Mouse (Mus musculus) layer of hippocampus, adult 18-20 months (tissue): Measurements from ENCODE around the gene Fam118b. TPM values are rescaled to one million over a fixed set of nuclear protein-coding genes. Genes with fewer than 3 reads are reported as not detected.

ENCODE experiments used
- DNase-seq, 2 experiments: peaks; one replicate each; pipeline ENCODE4 v3.0.0; 2022; ENCODE audit warnings: low spot score in 2 of 2
- total RNA-seq, 2 experiments: library from RNA; stranded (reverse); gene quantifications; 2 replicates each; pipeline ENCODE4 v1.2.3; 2021

Gene Fam118b
- total RNA-seq, 2 experiments from 2014 or later, result 28.9 to 29.1 TPM

- DNase-seq, result no peak
These were observed 3.1 kb downstream of the Fam118b start for GRCm38 (mm10) chr9:35264509-35264908.

GRCm38 (mm10) chr9:35263431-35263830 lies 4.2 kb downstream of the Fam118b start:
- no peak for DNase-seq

GRCm38 (mm10) chr9:35262418-35262817 lies 5.2 kb downstream of the Fam118b start:
- DNase-seq, result no peak

GRCm38 (mm10) chr9:35257365-35257764 lies 10.2 kb downstream of the Fam118b start:
- no peak for DNase-seq

- no peak for DNase-seq
These were observed 18.1 kb downstream of the Fam118b start for GRCm38 (mm10) chr9:35249476-35249875.

- DNase-seq, result no peak
These were observed 20.2 kb downstream of the Fam118b start for GRCm38 (mm10) chr9:35247405-35247804.

GRCm38 (mm10) chr9:35239734-35240133 lies 27.9 kb downstream of the Fam118b start:
- DNase-seq, result no peak

GRCm38 (mm10) chr9:35238915-35239571 lies 28.6 kb downstream of the Fam118b start:
- DNase-seq, result no peak

- no peak for DNase-seq
These were observed 29.2 kb downstream of the Fam118b start for GRCm38 (mm10) chr9:35238371-35238770.

GRCm38 (mm10) chr9:35235996-35236395 lies 31.6 kb downstream of the Fam118b start:
- no peak for DNase-seq

GRCm38 (mm10) chr9:35228671-35229070 lies 38.9 kb downstream of the Fam118b start:
- DNase-seq, result no peak

GRCm38 (mm10) chr9:35223466-35223865 lies 44.1 kb downstream of the Fam118b start:
- no peak for DNase-seq

- no peak for DNase-seq
These were observed 49.6 kb downstream of the Fam118b start for GRCm38 (mm10) chr9:35217963-35218362.

GRCm38 (mm10) chr9:35211573-35212511 lies 55.8 kb downstream of the Fam118b start:
- DNase-seq, result no peak

- DNase-seq, result peak; percentile 98 to 99
These were observed 56.8 kb downstream of the Fam118b start, which contains the start of gene Foxred1 for GRCm38 (mm10) chr9:35210542-35211474. Gene Foxred1, minus strand, starts transcription at chr9:35211055.

GRCm38 (mm10) chr9:35204421-35204820 lies 63.2 kb downstream of the Fam118b start:
- DNase-seq, result no peak

- DNase-seq, result no peak
These were observed 64.1 kb downstream of the Fam118b start for GRCm38 (mm10) chr9:35203536-35203935.

GRCm38 (mm10) chr9:35200529-35201060 lies 67.0 kb downstream of the Fam118b start:
- DNase-seq, result no peak

GRCm38 (mm10) chr9:35199772-35200471 lies 67.7 kb downstream of the Fam118b start, which contains the start of the genes Srpr and Tirap:
Gene Srpr, plus strand, starts transcription at chr9:35200175.
Gene Tirap, minus strand, starts transcription at chr9:35200291.
- peak; percentile 59 to 75 for DNase-seq
